Mouse (Mus musculus): ENCODE measurements at regions not wholly inside any gene's neighbourhood (a gene's known extent, or its start where the extent isn't known, plus 50 kb on each side); places are given as distances from the start of the nearest gene placed in this dataset.

GRCm38 (mm10) chr10:16960971-16961370 lies 762.0 kb upstream of the Cited2 start:
- no peak for TF ChIP-seq CTCF (conservative IDR thresholded peaks at IDR 0.05; ENCODE audit: insufficient read depth, insufficient read length, low read depth, low read length)
- no peak for TF ChIP-seq POLR2A (IDR thresholded peaks at IDR 0.05; ENCODE audit: low read depth, low read length)

All from kidney, adult 2 months (tissue).